Mouse (Mus musculus) mouse trophoblast stem cell (cell line): ENCODE results near the gene Ngrn.

Experiments
- in situ Hi-C, 2 experiments: fragments of 300-500 bp; cut with MseI, MboI; formaldehyde crosslinking; loops; 2 replicates in 1 of 2; 3 replicates in 1 of 2; pipeline ENCODE4 v1.15.1; 2025

The Ngrn gene

DNA sequence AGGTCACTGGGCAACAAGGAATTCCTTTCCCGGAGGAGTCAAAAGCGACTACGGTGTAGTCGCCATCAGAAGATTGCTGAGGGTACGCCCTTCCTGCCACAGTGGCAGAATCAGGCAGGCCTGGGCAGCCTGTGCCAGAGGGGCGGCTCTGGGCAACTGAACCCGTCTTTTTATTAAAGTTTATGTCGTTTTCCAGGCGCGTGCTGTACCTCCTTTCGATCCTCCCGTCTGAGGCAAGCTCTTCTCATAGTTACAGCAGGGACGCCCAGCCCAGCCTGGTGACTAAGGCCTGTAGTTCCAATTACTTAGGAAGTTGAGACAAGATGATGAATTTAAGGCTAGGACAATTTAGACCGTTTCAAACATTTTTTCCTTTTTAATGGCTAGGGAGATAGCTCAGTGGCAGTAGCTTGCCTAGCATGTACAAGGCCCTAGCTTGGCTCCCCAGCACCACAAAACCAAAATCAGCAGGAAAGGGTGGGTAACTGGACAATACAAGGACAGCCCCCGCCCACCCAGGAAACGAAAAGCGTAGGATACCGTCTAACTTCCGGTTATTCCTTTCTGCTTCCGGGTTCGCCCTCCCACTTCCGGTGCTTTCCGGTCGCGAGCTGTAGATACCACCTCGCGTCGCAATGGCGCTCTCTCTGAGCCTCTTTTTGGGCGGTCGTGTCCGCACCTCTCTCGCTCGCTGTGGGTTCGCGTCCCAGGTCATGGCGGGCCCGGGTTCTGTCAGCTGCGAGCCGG, at the start of gene Ngrn:
Gene Ngrn (plus strand): TSS at position 591 of the 747 bp plus-strand sequence.
- in situ Hi-C loops, result no loop called here

DNA sequence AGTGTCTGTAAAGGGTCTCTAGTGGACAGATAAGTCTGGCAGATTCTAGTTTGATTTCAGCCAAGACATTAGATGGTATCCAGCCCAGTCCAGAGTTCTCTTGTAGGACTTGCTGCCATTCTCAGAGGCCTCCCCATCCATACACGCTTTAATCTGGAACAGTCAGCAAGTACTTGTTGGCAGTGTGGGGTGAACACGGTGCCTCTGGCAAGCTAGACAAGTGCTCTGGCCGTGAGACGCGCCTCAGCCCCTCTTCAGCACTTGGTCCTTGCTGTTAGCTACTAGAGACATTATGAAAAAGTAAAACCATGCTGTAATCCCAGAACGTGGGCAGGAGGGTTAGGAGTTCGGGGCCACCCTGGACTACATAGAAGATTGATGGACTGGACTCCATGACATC, 47.4 kb upstream of the Ngrn start:
- in situ Hi-C loops, result loop anchor here in 1 of 2 experiments (5.0 kb wide), 1 partner anchor 51 kb away; no protein-coding TSS in a partner anchor

DNA sequence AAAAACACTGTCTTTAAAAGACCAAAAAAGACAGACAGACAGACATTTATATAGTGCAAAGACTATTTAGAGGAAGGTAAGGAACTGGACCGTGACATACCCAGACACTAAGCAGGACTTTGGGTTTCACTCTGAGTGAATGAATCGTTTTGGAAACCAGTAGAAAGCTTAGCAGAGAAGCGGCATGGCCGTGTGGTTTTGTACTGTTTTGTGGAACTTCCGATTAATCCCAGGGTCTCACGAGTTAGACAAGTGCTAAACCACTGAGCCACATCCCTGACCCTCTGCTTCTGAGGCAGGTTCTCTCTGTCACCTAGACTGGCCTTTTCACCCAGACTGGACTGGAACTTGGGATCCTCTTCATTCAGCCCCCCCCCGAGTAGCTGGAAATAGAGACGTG, 46.6 kb upstream of the Ngrn start:
- in situ Hi-C loops, result loop anchor here in 1 of 2 experiments (5.0 kb wide), 1 partner anchor 52 kb away; no protein-coding TSS in a partner anchor

DNA sequence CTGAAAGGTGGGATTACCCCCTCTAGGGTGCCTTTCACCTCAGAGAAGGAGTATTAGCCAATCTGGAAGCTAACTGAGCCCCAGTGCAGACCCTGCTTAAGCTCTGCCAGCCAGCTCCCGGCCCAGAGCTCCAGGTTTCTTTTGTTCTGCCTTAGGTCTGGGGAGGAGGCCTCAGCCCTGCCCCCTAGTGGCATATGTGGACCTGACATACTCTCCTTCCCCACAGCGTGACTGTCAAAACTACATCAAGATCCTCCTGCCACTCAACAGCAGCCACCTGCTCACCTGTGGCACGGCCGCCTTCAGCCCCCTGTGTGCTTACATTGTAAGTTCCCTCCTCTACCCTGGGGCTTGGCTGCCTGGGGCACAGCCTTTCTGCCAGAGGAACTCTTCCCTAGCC, 45.6 kb upstream of the Ngrn start:
- in situ Hi-C loops, result no loop called here

DNA sequence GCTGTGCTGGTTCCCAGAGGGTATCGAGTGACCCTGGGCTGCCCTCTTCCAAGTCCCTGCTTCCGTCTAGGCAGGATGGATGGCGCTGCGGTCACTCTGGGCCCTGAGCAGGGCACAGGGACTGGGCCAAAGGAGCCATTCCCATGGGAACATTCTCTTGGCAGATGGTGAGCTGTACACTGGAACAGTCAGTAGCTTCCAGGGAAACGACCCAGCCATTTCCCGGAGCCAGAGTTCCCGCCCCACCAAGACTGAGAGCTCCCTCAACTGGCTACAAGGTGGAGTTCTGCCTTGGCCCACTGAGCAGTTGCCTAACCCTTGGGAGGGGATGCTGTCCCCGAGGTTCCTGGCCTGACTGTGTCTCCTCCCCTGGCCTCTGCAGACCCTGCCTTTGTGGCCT, 44.4 kb upstream of the Ngrn start:
- in situ Hi-C loops, result no loop called here

DNA sequence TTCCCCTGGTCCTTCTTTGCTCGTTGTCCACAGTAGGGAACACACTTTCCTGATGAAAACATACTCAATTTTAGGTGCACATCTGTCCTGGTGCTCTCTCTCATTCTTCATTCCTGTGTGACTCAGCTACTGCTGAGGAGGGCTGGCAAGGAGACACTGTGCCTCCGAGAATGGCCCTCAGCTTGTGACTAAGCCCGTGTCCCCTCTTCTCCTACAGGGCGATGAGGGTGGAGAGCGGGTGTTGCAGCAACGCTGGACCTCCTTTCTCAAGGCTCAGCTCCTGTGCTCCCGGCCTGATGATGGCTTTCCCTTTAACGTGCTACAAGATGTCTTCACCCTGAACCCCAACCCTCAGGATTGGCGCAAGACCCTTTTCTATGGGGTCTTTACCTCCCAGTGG, 42.3 kb upstream of the Ngrn start:
- in situ Hi-C loops, result no loop called here

DNA sequence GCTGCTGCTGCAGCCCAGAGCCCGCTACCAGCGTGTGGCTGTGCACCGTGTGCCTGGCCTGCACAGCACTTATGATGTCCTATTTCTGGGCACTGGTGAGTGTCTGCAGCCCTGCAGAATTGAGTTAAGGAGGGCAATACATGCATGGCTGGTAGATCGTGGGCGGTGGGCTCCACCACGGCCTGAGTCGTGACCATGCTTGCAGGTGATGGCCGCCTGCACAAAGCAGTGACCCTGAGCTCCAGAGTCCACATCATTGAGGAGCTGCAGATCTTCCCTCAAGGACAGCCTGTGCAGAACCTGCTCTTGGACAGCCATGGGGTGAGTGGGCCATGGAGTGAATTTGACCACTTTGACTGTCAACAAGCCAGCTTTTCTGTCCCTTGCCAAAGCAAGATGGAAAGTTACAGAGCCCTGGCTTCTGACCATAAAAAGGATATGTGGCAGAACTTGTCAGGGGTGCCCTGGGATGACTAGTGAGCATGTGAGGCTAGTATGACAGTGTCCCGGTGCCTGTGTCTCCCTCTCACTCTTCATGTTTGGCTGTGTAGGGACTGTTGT, 40.7 kb upstream of the Ngrn start:
- in situ Hi-C loops, result no loop called here

DNA sequence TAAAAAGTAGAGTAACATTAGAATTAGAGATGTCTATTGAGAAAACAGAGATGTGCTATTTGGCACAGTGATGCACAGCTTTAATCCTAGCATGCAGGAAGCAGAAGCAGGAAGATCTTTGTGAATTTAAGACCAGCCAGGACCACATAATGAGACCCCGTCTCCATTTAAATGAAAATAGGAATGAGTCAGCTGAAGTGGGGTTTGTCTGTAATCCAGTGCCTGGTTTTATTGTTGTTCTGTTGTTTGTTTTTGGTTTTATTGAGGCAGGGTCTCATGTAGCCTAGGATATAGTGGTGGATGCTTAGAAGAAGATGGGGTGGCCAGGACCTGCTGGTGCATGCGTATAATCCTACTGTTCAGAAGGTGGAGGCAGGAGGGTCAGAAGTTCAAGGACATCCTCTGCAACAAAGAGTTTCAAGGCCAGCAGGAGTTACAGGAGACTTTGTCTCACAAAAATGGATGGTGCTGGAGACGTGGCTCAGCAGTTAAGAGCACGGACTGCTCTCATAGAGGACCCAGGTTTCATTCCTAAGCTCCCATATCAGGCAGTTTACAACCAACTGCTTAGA, 39.8 kb upstream of the Ngrn start:
- in situ Hi-C loops, result no loop called here

DNA sequence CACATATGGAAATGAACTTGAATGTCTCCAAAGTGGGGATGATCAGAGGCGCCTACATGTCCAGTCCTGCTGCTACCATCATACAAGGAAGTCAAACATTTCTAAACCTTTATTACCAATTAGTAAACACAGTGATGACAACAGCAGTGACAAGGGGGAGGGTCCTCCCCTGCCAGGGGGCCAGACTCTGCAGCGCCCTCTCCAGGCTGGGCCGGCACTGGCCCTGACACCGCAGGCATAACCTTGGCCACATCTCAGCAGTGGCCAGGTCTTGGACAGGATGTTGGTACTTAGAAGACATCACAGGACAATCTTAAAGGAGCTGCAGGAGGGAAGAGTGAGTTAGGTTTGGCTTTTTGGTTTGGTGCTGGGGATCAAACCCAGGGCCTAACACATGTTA, 34.0 kb upstream of the Ngrn start:
- in situ Hi-C loops, result no loop called here

DNA sequence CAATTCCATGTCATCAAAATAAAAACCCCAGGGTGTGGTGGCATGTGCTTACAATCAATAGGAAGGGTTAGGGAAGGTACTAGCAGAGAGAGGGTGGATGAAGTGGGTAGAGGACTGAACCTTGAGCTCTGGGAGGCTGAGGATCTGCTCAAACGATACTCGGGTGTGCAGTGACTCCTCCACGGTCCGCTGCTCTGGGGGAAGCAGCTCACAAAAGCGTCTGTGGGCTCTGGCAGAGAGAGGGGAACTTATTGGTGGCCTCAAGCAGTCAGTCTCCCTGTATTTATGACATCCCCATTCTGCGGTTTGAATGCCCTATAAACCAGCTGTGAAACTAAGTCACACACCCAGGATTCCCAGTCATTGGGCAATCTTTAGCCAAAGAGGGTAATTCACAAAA, 30.8 kb upstream of the Ngrn start:
- in situ Hi-C loops, result no loop called here

DNA sequence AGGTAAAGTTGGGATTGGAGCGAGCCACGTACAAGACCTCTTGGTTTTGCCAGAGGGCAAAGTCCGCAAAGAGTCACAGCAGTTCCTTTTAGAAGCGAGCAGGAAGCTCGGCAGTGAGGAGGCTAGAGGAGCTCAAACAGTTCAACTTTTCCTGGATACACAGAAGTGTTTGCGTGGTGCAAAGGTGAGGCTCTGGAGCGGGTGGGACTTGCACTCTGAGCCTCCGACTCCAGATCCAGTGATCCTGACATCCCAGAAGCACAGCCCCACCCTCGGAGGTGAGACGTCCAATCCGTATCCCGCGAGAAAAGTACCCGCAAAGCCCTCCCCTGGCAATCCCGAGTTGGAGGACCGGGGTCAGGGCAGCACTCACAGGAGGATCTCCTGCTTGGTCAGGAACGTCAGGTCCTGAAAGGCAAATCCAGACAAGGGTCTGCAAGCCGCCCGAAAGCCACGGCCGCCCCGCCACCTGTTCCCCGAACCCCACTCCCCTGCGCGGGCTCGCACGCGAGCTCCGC, 29.0 kb upstream of the Ngrn start:
- in situ Hi-C loops, result no loop called here

DNA sequence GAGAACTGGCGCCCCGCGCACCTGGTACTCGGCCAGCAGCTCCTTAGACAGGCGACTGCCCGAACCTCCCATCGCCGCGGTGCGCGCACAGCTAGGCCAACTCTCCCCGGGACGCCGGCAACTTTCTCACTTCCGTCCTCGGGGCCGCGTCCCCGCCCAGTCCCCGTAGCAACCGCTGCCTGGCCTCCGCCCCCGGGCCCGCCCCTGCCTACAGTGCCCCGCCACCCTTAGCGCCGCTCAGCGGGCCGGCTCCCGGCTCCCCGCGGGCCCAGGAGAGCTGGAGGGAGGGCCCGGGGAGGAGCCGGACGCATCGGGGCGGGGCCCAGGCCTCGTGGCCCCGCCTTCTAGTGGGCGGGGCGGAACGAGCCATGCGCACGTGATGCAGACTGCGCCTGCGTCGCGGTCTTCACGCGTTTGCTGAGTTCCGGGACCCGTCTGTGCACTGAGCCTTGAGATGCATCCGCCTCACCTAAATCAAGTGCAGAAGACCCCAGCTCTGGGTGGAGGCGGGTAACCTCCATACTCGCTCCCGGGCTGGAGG, 28.5 kb upstream of the Ngrn start, which contains the start of the genes Cib1 and Gdpgp1:
Gene Cib1 (minus strand): TSS at position 325 of the 541 bp plus-strand sequence.
Gene Gdpgp1 (plus strand): TSS at position 377 of the 541 bp plus-strand sequence.
- in situ Hi-C loops, result no loop called here

DNA sequence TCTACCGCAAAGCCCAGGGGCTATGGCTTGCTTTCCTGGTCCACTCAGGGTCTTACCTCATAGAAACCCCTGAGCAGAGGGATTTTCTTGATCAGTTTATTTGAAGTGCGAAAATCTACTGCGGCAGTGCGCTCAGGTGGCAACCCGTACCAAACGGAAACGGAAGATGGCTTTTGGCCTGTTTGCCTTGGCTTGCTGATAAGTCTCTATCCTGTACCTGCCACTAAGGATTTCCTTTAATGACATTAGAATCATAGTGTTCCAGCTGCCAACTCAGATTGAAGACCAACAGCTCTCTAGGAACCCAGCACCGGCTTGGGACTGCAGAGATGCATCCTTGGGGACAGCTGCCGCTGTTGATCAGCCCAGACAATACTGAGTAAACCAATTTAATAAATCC, 27.2 kb upstream of the Ngrn start:
- in situ Hi-C loops, result no loop called here

DNA sequence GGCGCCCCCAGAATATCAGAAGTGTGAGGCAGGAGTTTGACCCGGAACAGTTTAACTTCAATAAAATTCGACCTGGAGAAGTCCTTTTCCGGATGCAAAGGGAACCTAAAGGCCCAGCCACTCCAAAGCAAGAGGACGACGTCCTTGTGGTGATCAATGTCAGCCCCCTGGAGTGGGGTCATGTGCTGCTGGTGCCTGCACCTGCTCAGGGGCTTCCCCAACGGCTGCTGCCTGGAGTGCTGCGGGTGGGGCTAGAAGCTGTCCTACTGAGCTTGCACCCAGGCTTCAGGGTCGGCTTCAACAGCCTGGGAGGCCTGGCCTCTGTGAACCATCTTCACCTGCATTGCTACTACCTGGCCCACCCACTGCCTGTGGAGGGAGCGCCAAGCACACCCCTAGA, 22.5 kb upstream of the Ngrn start:
- in situ Hi-C loops, result no loop called here

DNA sequence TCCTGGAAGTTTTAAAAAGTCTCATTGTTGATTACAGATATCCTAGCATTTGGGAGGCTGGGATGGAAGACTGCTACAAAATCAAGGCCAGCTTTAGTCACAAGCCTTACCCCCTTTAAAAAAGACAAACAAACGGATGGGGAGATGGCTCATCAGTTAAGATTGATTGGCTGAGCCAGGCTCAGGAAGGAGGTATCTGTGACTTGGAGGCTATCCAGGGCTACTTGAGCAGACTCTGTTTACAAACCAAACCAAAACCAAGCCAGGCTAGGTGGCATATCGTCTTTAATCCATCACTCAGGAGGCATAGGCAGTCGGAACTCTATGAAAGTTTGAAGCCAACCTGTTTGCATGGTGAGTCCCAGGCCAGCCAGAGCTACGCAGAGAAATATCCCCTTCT, 19.4 kb upstream of the Ngrn start:
- in situ Hi-C loops, result no loop called here

DNA sequence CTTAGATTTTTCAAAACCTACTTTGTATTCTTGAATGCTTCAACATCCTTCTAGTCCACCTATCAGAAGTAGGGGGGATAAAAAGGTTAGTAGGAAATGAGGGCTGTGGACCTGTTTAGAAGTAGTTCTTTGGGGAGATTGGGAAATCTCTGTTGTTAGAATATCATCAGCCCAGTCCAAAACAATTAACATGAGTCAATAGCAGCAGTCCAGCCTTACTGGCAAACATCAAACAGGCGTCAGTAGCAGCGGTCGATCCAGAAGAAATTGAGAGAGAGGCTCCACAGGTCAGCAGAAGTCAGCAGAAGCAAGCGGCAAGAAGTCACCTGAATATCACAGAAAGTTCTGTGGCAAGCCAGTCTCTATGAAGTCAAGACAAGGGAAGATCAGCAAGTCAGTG, 16.2 kb upstream of the Ngrn start:
- in situ Hi-C loops, result no loop called here

DNA sequence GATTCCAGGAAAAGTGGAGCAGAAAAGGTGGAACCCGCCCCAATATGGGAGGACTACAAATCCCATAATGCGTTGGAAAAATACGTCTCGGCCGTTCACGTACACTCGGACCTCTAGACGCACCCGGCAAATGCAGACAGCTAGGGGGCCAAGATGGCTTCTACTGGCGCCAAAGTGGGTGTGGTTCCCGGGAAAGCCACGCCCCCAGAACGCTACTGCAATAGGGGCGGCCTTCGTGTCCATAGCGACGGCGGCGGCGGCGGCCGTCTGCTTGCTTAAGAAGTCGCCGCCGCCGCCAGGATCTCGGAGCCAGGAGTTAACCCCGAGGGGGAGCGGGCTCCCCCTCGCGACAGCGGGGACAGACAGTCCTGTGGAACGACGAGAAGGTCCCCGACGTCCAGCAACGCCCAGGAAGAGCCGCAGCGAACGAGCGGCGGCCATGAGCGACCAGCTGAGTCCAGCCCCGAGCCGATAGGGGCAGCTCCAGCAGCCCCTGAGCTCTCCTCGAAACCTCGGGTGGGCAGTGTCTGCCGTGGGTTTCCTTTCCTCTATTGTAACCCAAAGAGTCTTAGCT, 14.8 kb upstream of the Ngrn start, which contains the start of gene Ttll13:
Gene Ttll13 (plus strand): TSS at position 229 of the 574 bp plus-strand sequence.
- in situ Hi-C loops, result no loop called here

DNA sequence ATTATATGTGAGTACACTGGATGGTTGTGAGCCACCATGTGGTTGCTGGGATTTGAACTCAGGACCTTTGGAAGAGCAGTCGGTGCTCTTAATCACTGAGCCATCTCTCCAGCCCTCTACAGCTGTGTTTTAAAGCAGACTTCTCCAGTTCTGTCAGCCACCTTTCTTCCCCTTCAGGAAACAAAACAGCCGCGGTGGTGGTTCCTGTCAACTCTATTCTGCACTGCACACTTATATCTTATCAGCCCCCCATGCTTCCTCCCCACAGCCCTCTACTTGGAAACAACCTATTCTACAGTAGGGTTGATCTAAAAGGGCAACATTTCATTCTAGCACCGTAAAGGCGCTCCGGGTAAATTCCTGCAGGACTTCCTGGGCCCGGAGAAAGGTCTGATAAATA, 14.2 kb upstream of the Ngrn start:
- in situ Hi-C loops, result no loop called here

DNA sequence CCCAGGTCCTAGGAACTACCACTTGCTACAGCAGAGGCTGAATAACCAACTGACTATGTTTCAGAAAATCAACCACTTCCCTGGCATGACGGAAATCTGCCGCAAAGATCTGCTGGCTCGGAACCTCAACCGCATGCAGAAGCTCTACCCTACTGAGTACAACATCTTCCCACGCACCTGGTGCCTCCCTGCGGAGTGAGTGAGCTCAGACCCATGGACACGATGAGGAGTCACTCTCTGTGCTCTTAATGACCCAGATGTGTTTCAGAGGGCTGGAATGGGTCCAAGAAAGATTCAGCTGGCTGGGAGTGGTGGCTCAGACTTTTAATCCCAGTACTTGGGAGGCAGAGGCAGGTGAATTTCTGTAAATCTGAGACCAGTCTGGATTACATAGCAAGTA, 8.6 kb upstream of the Ngrn start:
- in situ Hi-C loops, result no loop called here

DNA sequence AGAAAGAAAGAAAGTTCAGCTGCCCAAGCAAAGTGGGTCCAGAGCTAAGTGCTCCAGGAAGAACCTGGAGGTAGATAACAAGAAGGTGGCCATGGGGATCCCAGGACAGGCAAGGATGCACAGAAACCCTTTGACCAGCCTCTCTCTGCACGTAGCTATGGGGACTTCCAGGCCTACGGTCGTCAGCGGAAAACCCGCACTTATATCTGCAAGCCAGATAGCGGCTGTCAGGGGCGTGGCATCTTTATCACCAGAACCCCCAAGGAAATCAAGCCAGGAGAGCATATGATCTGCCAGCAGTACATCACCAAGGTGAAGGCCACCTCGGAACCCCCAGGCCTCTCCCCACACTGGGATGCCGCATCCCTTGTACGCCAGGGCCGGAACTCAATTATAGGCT, 8.1 kb upstream of the Ngrn start:
- in situ Hi-C loops, result no loop called here

DNA sequence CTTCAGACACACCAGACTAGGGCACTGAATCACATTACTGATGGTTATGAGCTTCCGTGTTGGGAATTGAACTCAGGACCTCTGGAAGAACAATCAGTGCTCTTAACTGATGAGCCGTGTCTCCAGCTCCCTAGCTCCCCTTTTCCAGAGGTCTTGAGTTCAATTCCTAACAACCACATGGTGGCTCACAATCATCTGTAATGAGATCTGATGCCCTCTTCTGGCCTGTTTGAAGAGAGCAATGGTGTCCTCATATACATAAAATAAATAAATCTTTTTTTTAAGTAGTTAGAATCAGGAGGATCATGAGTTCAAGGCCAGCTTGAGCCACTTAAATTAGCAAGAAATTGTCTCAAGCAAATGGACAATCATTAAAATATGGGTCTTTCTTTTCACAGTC, 5.0 kb upstream of the Ngrn start:
- in situ Hi-C loops, result no loop called here

DNA sequence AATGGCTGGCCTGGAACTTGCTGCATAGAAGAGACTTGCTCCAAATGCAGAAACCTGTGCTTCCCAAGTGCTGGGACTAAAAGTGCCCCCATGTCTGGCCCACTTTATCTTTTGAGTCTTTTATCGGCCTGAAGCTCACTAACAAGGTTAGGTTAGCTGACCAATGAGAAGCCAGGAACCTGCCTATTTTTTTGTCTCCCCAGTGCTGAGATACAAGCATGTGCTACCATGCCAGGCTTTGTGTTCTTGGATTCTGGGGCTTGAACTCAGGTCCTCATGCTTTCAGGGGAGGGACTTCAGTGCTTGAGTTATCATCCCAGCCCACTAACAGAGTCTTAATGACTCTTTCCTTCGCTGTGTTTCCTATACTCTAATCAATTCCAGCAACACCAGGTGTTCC, 3.3 kb upstream of the Ngrn start:
- in situ Hi-C loops, result no loop called here
